In genomic region chr10:75566765-75567164, GRCm38 (mm10) we compare ENCODE assay signal across 8 mouse cellular contexts. TPM values are rescaled to one million over a fixed set of nuclear protein-coding genes. Genes with fewer than 3 reads are reported as not detected.
DNase-seq lines count a peak whose midpoint lies in the region; ATAC-seq and TF ChIP-seq lines count a peak whose summit lies in the region.
"Not testable (repeated sequence)": the region's sequence is repeated elsewhere in the genome, so short reads cannot be mapped to it uniquely, and the experiment has no call there.
"Had no signal": no experiment of that assay in that cellular context is flagged by ENCODE, and none has a peak within 500 bp of the region (broad histone marks: within the 10 kb centered on the region; RNA-seq: fewer than 3 reads in every experiment).

No protein-coding gene starts in this region.

- not testable (repeated sequence) for H3K4me3 ChIP-seq in intestine, postnatal 0 days (ENCODE audit: low read depth, low read length); kidney, postnatal 0 days (replicated peaks; ENCODE audit: low read depth, low read length); lung, postnatal 0 days (ENCODE audit: low read depth, low read length); stomach, postnatal 0 days (ENCODE audit: low read depth, low read length)

- ATAC-seq in intestine, postnatal 0 days; kidney, postnatal 0 days (replicated peaks; ENCODE audit: low FRiP score, low read depth); lung, postnatal 0 days; stomach, postnatal 0 days (ENCODE audit: low FRiP score, low TSS enrichment): not testable (repeated sequence)

- 70% methylated on average over 2 of the region's 2 CpGs for WGBS in intestine, postnatal 0 days
- WGBS in kidney, postnatal 0 days: 84% methylated on average over 2 of the region's 2 CpGs
- 81% methylated on average over 2 of the region's 2 CpGs for WGBS in lung, postnatal 0 days
- 76% methylated on average over 2 of the region's 2 CpGs for WGBS in stomach, postnatal 0 days

- H3K9me3 ChIP-seq in intestine, postnatal 0 days (ENCODE audit: control insufficient read depth); kidney, postnatal 0 days (replicated peaks; ENCODE audit: low read length); lung, postnatal 0 days (ENCODE audit: low read length); stomach, postnatal 0 days (ENCODE audit: control insufficient read depth, low read length): not testable (repeated sequence)

- peak overlapping the region; percentile 57; the same call in 1 of the 2 replicates for H3K4me2 ChIP-seq in intestine, postnatal 0 days (replicated peaks; ENCODE audit: low read depth)
- H3K4me2 ChIP-seq in kidney, postnatal 0 days (ENCODE audit: low read length); lung, postnatal 0 days (replicated peaks; ENCODE audit: low read depth, low read length); stomach, postnatal 0 days (replicated peaks; ENCODE audit: low read depth): not testable (repeated sequence)

- H3K9ac ChIP-seq in intestine, postnatal 0 days (ENCODE audit: low read depth, low read length); kidney, postnatal 0 days (ENCODE audit: low read depth, low read length); lung, postnatal 0 days (replicated peaks; ENCODE audit: low read depth); stomach, postnatal 0 days (ENCODE audit: low read length): not testable (repeated sequence)

- TF ChIP-seq EP300 in lung, postnatal 0 days (IDR thresholded peaks at IDR 0.05); stomach, postnatal 0 days (optimal IDR thresholded peaks at IDR 0.05): not testable (repeated sequence)

- not testable (repeated sequence) for H3K36me3 ChIP-seq in intestine, postnatal 0 days (ENCODE audit: control insufficient read depth, insufficient read depth); kidney, postnatal 0 days (ENCODE audit: insufficient read depth, low read length); lung, postnatal 0 days (ENCODE audit: insufficient read depth, low read length); stomach, postnatal 0 days (ENCODE audit: control insufficient read depth, insufficient read depth, low read length)

- DNase-seq in ES-CJ7 (ENCODE audit: low read depth, low spot score) (peak; percentile 35), R1 (ENCODE audit: low read depth, low spot score) (peak; percentile 60)
- peak; percentile 42 for DNase-seq in heart, adult 11 months
- DNase-seq in kidney, postnatal 0 days (ENCODE audit: low spot score); lung, postnatal 0 days (ENCODE audit: low spot score); stomach, postnatal 0 days (ENCODE audit: low spot score): not testable (repeated sequence)

- H3K27ac ChIP-seq in intestine, postnatal 0 days (ENCODE audit: low read depth, low read length); lung, postnatal 0 days (ENCODE audit: low read length); stomach, postnatal 0 days (replicated peaks): not testable (repeated sequence)
- peak overlapping the region; percentile 85 for H3K27ac ChIP-seq in kidney, postnatal 0 days

- peak; percentile 48; the same call in 1 of the 2 replicates for TF ChIP-seq CTCF in intestine, postnatal 0 days (IDR thresholded peaks at IDR 0.05; ENCODE audit: low read depth)
- peak; percentile 44; the same call in 1 of the 2 replicates for TF ChIP-seq CTCF in kidney, postnatal 0 days (IDR thresholded peaks at IDR 0.05; ENCODE audit: low read depth)
- peak; percentile 31 for TF ChIP-seq CTCF in lung, postnatal 0 days (IDR thresholded peaks at IDR 0.05)
- peak; percentile 36 for TF ChIP-seq CTCF in stomach, postnatal 0 days (IDR thresholded peaks at IDR 0.05; ENCODE audit: low read depth)

- H3K27me3 ChIP-seq in intestine, postnatal 0 days (replicated peaks; ENCODE audit: control insufficient read depth, insufficient read depth, low read length); kidney, postnatal 0 days (ENCODE audit: insufficient read depth, low read length); lung, postnatal 0 days (replicated peaks; ENCODE audit: insufficient read depth, low read length); stomach, postnatal 0 days (ENCODE audit: control insufficient read depth, insufficient read depth, low read length): not testable (repeated sequence)

- not testable (repeated sequence) for H3K4me1 ChIP-seq in intestine, postnatal 0 days (replicated peaks; ENCODE audit: control insufficient read depth, insufficient read depth, low read length); kidney, postnatal 0 days (replicated peaks; ENCODE audit: insufficient read depth, low read length); lung, postnatal 0 days (ENCODE audit: insufficient read depth, low read depth, low read length); stomach, postnatal 0 days (replicated peaks; ENCODE audit: control insufficient read depth, insufficient read depth)

RNA-seq across cellular contexts. Expression of gene Ggt1, which starts 5.4 kb away (rescaled TPM):
- polyA plus RNA-seq in intestine, postnatal 0 days (2015; fragmentation: Nextera tagmentation; extraction: Ambion mirVana): 131 and 132 TPM in 2 replicates
- polyA plus RNA-seq in kidney, postnatal 0 days (2015; fragmentation: Nextera tagmentation; extraction: Ambion mirVana): 317 and 388 TPM in 2 replicates
- polyA plus RNA-seq in lung, postnatal 0 days (2015; fragmentation: Nextera tagmentation; extraction: Ambion mirVana): 0.21 and 0.42 TPM in 2 replicates
- polyA plus RNA-seq in stomach, postnatal 0 days (2015; fragmentation: Nextera tagmentation; extraction: Ambion mirVana): 1.9 and 2.1 TPM in 2 replicates

RNA-seq across cellular contexts. Expression of gene Lrrc75b, which starts 6.6 kb away (rescaled TPM):
- polyA plus RNA-seq in intestine, postnatal 0 days (2015; fragmentation: Nextera tagmentation; extraction: Ambion mirVana): 1.2 and 1.8 TPM in 2 replicates
- polyA plus RNA-seq in kidney, postnatal 0 days (2015; fragmentation: Nextera tagmentation; extraction: Ambion mirVana): 2.6 and 2.7 TPM in 2 replicates
- polyA plus RNA-seq in lung, postnatal 0 days (2015; fragmentation: Nextera tagmentation; extraction: Ambion mirVana): 0.52 and 0.84 TPM in 2 replicates
- polyA plus RNA-seq in stomach, postnatal 0 days (2015; fragmentation: Nextera tagmentation; extraction: Ambion mirVana): 0.73 and 0.93 TPM in 2 replicates

RNA-seq across cellular contexts. Expression of gene Ggt5, which starts 22.4 kb away (rescaled TPM):
- 4.0 and 4.9 TPM in 2 replicates for polyA plus RNA-seq in intestine, postnatal 0 days (2015; fragmentation: Nextera tagmentation; extraction: Ambion mirVana)
- polyA plus RNA-seq in kidney, postnatal 0 days (2015; fragmentation: Nextera tagmentation; extraction: Ambion mirVana): 4.2 and 5.1 TPM in 2 replicates
- polyA plus RNA-seq in lung, postnatal 0 days (2015; fragmentation: Nextera tagmentation; extraction: Ambion mirVana): 3.0 and 3.4 TPM in 2 replicates
- polyA plus RNA-seq in stomach, postnatal 0 days (2015; fragmentation: Nextera tagmentation; extraction: Ambion mirVana): 2.6 and 2.8 TPM in 2 replicates
- polyA plus RNA-seq: Patski had no signal

RNA-seq across cellular contexts. Expression of gene Gucd1, which starts 49.0 kb away (rescaled TPM):
- 80.9 and 84.6 TPM in 2 replicates for polyA plus RNA-seq in intestine, postnatal 0 days (2015; fragmentation: Nextera tagmentation; extraction: Ambion mirVana)
- polyA plus RNA-seq in kidney, postnatal 0 days (2015; fragmentation: Nextera tagmentation; extraction: Ambion mirVana): 51.9 and 53.4 TPM in 2 replicates
- polyA plus RNA-seq in lung, postnatal 0 days (2015; fragmentation: Nextera tagmentation; extraction: Ambion mirVana): 19.9 and 20.3 TPM in 2 replicates
- polyA plus RNA-seq in stomach, postnatal 0 days (2015; fragmentation: Nextera tagmentation; extraction: Ambion mirVana): 14.6 and 14.9 TPM in 2 replicates

RNA-seq across cellular contexts. Expression of gene Snrpd3, which starts 49.4 kb away (rescaled TPM):
- 62.6 and 63.3 TPM in 2 replicates for polyA plus RNA-seq in intestine, postnatal 0 days (2015; fragmentation: Nextera tagmentation; extraction: Ambion mirVana)
- polyA plus RNA-seq in kidney, postnatal 0 days (2015; fragmentation: Nextera tagmentation; extraction: Ambion mirVana): 113 and 125 TPM in 2 replicates
- 61.6 and 65.7 TPM in 2 replicates for polyA plus RNA-seq in lung, postnatal 0 days (2015; fragmentation: Nextera tagmentation; extraction: Ambion mirVana)
- 70.2 and 70.3 TPM in 2 replicates for polyA plus RNA-seq in stomach, postnatal 0 days (2015; fragmentation: Nextera tagmentation; extraction: Ambion mirVana)

Comparison
In these comparisons a context has a peak if more than half of its experiments do, and no peak if none do; other contexts are left out.
1. RNA of gene Ggt1, which starts 5.4 kb away (polyA plus RNA-seq): 317 to 388 TPM in kidney, postnatal 0 days and 131 to 132 TPM in intestine, postnatal 0 days; 1.9 to 2.1 TPM in stomach, postnatal 0 days and 0.21 to 0.42 TPM in lung, postnatal 0 days; every median in the first group is over 10 times any median in the second.
2. Peak in every context shown above with its lines, with median percentiles within 50 percentile points of each other: CTCF ChIP-seq.